Mouse (Mus musculus): ENCODE data around the gene Cpt1a.

DNA sequence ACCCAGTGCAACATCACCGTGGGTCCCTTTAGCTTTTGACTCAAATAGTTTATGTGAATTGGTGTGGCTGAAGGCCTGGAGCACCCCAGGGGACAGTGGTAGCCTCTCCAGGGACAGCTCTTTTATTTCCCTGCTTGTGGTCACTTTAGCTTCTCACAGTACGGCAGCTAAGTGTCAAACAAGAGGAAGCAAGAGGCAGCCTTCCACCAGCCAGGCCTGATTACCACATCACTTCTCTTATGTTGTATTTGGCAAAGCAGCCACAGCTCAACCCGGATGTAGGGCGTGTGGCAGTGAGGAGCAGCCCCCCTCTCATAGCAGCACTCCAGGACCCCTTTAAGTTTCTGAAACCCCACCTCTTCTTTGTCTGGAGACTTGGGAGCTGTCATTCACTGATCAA lies 100.8 kb downstream of the Cpt1a start:
- TF ChIP-seq CTCF (IDR thresholded peaks at IDR 0.05; ENCODE audit: insufficient read depth, low read depth, low read length) (no peak), POLR2A (IDR thresholded peaks at IDR 0.05; ENCODE audit: insufficient read depth, low read depth, low read length) (no peak)

All from olfactory bulb, adult 2 months (tissue).